Mouse (Mus musculus) stomach, postnatal 0 days (tissue): ENCODE measurements around the gene Glt8d2. TPM values are rescaled to one million over a fixed set of nuclear protein-coding genes. Genes with fewer than 3 reads are reported as not detected.

Experiments used
- ATAC-seq: fragments of 200-750 bp; cut with Nextera tagmentation; 2 replicates; pipeline ENCODE4 v1.8.0; 2017; ENCODE audit not compliant: low FRiP score, low TSS enrichment
- DNase-seq: peaks from one replicate; pipeline ENCODE4 v3.0.0-alpha.2; 2016; ENCODE audit warnings: low spot score
- H3K27ac ChIP-seq: fragments of 300-500 bp; sonication (generic); replicated peaks from 2 replicates; pipeline ENCODE4 v1.5.1; 2014; ENCODE audit warnings: mild to moderate bottlenecking, control low read depth
- H3K27me3 ChIP-seq: fragments of 300-500 bp; sonication (generic); 2 replicates; pipeline ENCODE4 v1.6.1; 2014; ENCODE audit warnings: low read length; ENCODE audit not compliant: control insufficient read depth, insufficient read depth
- H3K36me3 ChIP-seq: fragments of 300-500 bp; sonication (generic); 2 replicates; pipeline ENCODE4 v1.6.1; 2014; ENCODE audit warnings: low read length, mixed read lengths; ENCODE audit not compliant: control insufficient read depth, insufficient read depth
- H3K4me1 ChIP-seq: fragments of 300-500 bp; sonication (generic); replicated peaks from 2 replicates; pipeline ENCODE4 v1.6.1; 2014; ENCODE audit warnings: antibody characterized with exemption; ENCODE audit not compliant: control insufficient read depth, insufficient read depth
- H3K4me2 ChIP-seq: fragments of 300-500 bp; sonication (generic); replicated peaks from 2 replicates; pipeline ENCODE4 v1.6.1; 2014; ENCODE audit warnings: low read depth, mild to moderate bottlenecking, control low read depth, moderate library complexity
- H3K4me3 ChIP-seq: fragments of 300-500 bp; sonication (generic); 2 replicates; pipeline ENCODE4 v1.5.1; 2014; ENCODE audit warnings: low read depth, low read length, control low read depth
- H3K9ac ChIP-seq: fragments of 300-500 bp; sonication (generic); 2 replicates; pipeline ENCODE4 v1.6.1; 2014; ENCODE audit warnings: mild to moderate bottlenecking, low read length, control low read depth, mixed read lengths
- H3K9me3 ChIP-seq: fragments of 300-500 bp; sonication (generic); 2 replicates; pipeline ENCODE4 v1.6.1; 2016; ENCODE audit warnings: low read length; ENCODE audit not compliant: control insufficient read depth
- CTCF ChIP-seq: IDR thresholded peaks from 2 replicates; pipeline ENCODE4 v1.5.1; 2016; ENCODE audit warnings: antibody characterized with exemption, low read depth, mild to moderate bottlenecking, moderate library complexity
- EP300 ChIP-seq: optimal IDR thresholded peaks from 2 replicates; pipeline ENCODE3; 2016; ENCODE audit warnings: antibody characterized with exemption
- WGBS: fragments of 180-500 bp; shearing (Covaris S2); extraction: QIAGEN DNeasy Blood & Tissue Kit; methylation state at CpG from one replicate; pipeline ENCODE4 v1.1.7; 2014; 5-methylcytosine and 5-hydroxymethylcytosine counted together
- polyA plus RNA-seq: library from polyadenylated mRNA; unstranded; fragments of >200 nt; fragmentation: Nextera tagmentation; extraction: Ambion mirVana; gene quantifications from 2 replicates; pipeline ENCODE4 v1.2.1, GENCODE M21; 2015

Glt8d2 gene
- polyA plus RNA-seq, 1 experiment from 2014 or later: 3.0 TPM

DNA sequence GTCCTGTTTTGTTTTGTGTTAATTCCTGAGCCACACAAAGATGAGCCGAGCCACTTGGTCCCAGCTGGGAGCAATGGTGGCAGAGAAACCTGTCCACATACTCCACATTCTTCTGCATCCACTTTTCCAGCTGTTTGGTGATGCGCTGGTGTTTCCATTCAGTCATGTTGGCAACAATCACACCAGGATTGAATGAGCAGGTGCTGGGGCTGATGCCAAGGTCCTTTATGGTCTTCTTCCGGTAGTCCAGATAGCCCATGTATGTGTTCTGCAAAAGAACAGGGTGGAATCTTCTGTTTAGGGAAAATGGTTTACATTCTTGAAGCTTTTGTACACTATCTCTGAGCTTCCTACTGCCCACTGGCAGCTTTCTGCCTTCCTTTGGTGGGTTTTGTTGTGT, 35.9 kb downstream of the Glt8d2 start:
- Histone ChIP-seq H3K4me1 (no peaks in the 10 kb centered on the region), H3K27me3 (no peaks in the 10 kb centered on the region), H3K9ac (no peak overlapping the region), H3K4me2 (no peak overlapping the region), H3K27ac (no peak overlapping the region), H3K4me3 (no peak overlapping the region), H3K9me3 (no peaks in the 10 kb centered on the region), H3K36me3 (no peaks in the 10 kb centered on the region; the same call in 1 of the 2 replicates)
- TF ChIP-seq CTCF: no peak
- no peak for TF ChIP-seq EP300
- WGBS: 69% methylated on average over 3 of the region's 3 CpGs
- DNase-seq (no peak), ATAC-seq (no peak)

DNA sequence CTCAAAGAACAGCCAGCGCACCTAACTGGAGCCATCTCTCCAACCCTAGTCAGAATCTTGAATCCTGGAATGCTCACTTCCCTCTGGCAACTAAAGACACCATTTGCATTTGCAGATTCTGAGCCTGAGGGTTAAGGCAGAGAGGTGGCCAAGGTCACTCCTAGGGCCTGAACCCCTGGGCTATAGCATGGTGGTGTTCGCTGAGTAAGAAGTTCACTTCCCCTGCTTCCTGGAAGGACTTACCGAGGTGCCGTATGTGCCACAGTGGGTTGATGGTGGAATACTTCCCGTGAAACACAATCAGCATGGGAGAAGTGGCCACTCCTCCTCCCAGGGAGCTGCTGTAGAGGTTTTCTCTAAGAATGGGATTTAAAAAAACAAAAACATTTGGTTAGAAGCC, 37.8 kb downstream of the Glt8d2 start:
- H3K4me2 ChIP-seq: no peak overlapping the region
- no peak for ATAC-seq
- no peak for DNase-seq
- H3K36me3 ChIP-seq: no peaks in the 10 kb centered on the region; the same call in none of the 2 replicates
- WGBS: 69% methylated on average over 5 of the region's 5 CpGs
- H3K9me3 ChIP-seq: no peaks in the 10 kb centered on the region
- no peaks in the 10 kb centered on the region for H3K4me1 ChIP-seq
- no peak overlapping the region for H3K9ac ChIP-seq
- TF ChIP-seq EP300 (no peak), CTCF (no peak)
- H3K27me3 ChIP-seq: no peaks in the 10 kb centered on the region
- no peak overlapping the region for H3K27ac ChIP-seq
- no peak overlapping the region for H3K4me3 ChIP-seq

DNA sequence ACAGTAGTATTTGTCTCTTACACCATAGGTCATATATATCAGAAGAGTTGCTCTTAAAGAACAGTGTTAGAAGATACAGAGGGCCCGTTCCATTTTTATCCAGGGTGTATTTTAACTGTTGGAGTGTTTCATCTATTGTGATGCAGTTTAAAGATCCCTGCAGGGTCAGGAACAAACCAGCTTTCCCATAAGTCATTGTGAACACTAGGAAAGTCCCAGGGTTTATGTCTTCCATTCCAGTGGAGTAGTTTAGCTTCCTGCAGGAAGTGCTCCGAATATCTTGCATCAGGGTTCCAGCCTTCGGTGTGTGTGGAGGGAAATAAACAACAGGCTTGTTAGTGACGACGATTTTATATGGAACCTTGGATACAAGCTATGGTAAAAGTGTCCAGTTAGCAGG, 39.2 kb downstream of the Glt8d2 start:
- Histone ChIP-seq H3K27me3 (no peaks in the 10 kb centered on the region), H3K27ac (no peak overlapping the region), H3K9ac (no peak overlapping the region), H3K9me3 (no peaks in the 10 kb centered on the region), H3K4me2 (no peak overlapping the region), H3K36me3 (peaks cover 7% of the 10 kb centered on the region), H3K4me3 (no peak overlapping the region), H3K4me1 (no peaks in the 10 kb centered on the region)
- DNase-seq (no peak), ATAC-seq (no peak)
- 82% methylated on average over 5 of the region's 5 CpGs for WGBS
- TF ChIP-seq EP300 (no peak), CTCF (no peak)

DNA sequence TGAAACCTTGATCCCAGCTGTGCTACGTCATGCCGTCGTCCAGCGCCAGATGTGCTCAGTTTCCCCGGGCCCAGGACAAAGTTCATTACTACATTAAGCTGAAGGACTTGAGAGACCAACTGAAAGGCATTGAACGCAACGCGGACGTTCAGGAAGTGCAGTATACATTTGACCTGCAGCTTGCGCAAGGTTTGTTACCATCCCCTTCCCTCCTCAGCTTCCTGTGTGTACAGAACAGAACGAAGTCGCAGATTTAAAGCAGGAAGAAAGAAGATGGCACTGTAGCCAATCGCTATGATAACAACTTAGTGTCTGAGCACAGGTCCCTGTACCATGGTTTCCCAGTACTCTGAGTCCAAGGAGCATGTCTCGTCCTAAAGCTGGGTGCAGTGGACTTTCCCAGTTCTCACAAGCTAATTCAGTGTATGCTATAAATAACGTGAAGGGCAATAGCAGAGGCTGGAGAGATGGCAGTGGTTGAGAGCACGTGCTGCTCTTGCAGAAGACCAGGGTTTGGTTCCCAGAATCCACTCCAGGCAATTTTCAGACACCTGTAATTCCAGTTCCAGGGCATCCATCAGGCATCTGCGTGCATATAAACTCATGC, 43.1 kb downstream of the Glt8d2 start:
- H3K9ac ChIP-seq: no peak overlapping the region
- H3K4me1 ChIP-seq: no peaks in the 10 kb centered on the region
- WGBS: 66% methylated on average over 17 of the region's 17 CpGs
- ATAC-seq (no peak), DNase-seq (no peak)
- H3K4me3 ChIP-seq: no peak overlapping the region
- peaks cover 17% of the 10 kb centered on the region for H3K36me3 ChIP-seq
- TF ChIP-seq CTCF (no peak), EP300 (no peak)
- no peaks in the 10 kb centered on the region for H3K27me3 ChIP-seq
- H3K27ac ChIP-seq: no peak overlapping the region
- H3K9me3 ChIP-seq: no peaks in the 10 kb centered on the region
- no peak overlapping the region for H3K4me2 ChIP-seq

DNA sequence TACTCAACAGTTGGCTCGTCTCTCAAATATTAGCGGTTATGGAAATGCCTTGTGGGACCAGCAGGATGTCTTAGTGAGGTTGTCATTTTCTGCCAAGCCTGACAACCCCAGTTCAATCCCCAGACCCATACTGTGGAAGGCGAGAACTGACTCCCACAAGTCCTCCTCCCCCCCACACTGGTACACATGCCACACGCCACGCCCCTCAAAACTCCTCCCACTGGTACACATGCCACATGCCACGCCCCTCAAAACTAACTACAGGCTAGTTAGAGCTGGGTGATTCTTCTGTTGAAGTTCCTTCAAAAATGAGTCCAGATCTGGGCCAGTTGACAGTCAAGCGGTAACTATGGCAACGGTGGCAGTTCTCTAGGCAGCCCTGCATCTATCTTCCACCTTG, 44.4 kb downstream of the Glt8d2 start:
- no peak overlapping the region for H3K4me3 ChIP-seq
- ATAC-seq (no peak), DNase-seq (peak; percentile 26)
- no peaks in the 10 kb centered on the region for H3K9me3 ChIP-seq
- H3K27ac ChIP-seq: no peak overlapping the region
- 95% methylated on average over 8 of the region's 8 CpGs for WGBS
- no peak for TF ChIP-seq EP300
- no peak for TF ChIP-seq CTCF
- peaks cover 17% of the 10 kb centered on the region for H3K36me3 ChIP-seq
- H3K9ac ChIP-seq: no peak overlapping the region
- H3K27me3 ChIP-seq: no peaks in the 10 kb centered on the region
- H3K4me1 ChIP-seq: no peaks in the 10 kb centered on the region
- H3K4me2 ChIP-seq: no peak overlapping the region

DNA sequence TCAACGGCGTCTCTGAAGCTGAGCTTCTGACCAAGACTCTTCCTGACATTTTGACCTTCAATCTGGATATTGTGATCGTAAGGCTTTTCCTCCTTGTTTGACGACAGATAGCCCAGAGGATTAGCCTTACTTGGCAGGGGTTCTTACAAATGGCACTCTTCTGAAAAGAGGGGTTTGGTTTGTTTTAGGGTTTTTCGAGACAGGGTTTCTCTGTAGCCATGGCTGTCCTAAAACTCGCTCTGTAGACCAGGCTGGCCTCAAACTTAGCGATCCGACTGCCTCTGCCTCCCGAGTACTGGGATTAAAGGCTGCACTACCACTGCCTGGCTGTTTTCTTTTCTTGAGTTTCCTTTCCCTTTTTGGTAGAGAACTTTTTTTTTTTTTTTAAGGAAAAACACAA, 49.0 kb downstream of the Glt8d2 start:
- no peaks in the 10 kb centered on the region for H3K4me1 ChIP-seq
- no peaks in the 10 kb centered on the region for H3K9me3 ChIP-seq
- no peak overlapping the region for H3K4me2 ChIP-seq
- WGBS: 91% methylated on average over 7 of the region's 9 CpGs
- no peak overlapping the region for H3K9ac ChIP-seq
- DNase-seq (no peak), ATAC-seq (no peak)
- H3K36me3 ChIP-seq: peaks cover 21% of the 10 kb centered on the region
- H3K27me3 ChIP-seq: no peaks in the 10 kb centered on the region
- TF ChIP-seq EP300 (no peak), CTCF (no peak)
- no peak overlapping the region for H3K27ac ChIP-seq
- H3K4me3 ChIP-seq: no peak overlapping the region
